Mouse (Mus musculus) intestine, postnatal 0 days (tissue): ENCODE data around the gene Ptma. TPM values are rescaled to one million over a fixed set of nuclear protein-coding genes. Genes with fewer than 3 reads are reported as not detected.

Source experiments
- ATAC-seq: fragments of 200-750 bp; cut with Nextera tagmentation; 2 replicates; pipeline ENCODE4 v1.8.0; 2017; ENCODE audit warnings: mild to moderate bottlenecking, moderate TSS enrichment, moderate library complexity
- H3K27ac ChIP-seq: fragments of 300-500 bp; sonication (generic); 2 replicates; pipeline ENCODE4 v1.5.1; 2014; ENCODE audit warnings: mild to moderate bottlenecking, low read depth, low read length, moderate library complexity
- H3K27me3 ChIP-seq: fragments of 300-500 bp; sonication (generic); replicated peaks from 2 replicates; pipeline ENCODE4 v1.6.1; 2014; ENCODE audit warnings: low read length, mixed read lengths; ENCODE audit not compliant: control insufficient read depth, insufficient read depth
- H3K36me3 ChIP-seq: fragments of 300-500 bp; sonication (generic); 2 replicates; pipeline ENCODE4 v1.6.1; 2014; ENCODE audit warnings: mild to moderate bottlenecking, moderate library complexity; ENCODE audit not compliant: control insufficient read depth, insufficient read depth
- H3K4me1 ChIP-seq: fragments of 300-500 bp; sonication (generic); replicated peaks from 2 replicates; pipeline ENCODE4 v1.6.1; 2014; ENCODE audit warnings: antibody characterized with exemption, low read length, mixed read lengths; ENCODE audit not compliant: control insufficient read depth, insufficient read depth
- H3K4me2 ChIP-seq: fragments of 300-500 bp; sonication (generic); replicated peaks from 2 replicates; pipeline ENCODE4 v1.6.1; 2014; ENCODE audit warnings: low read depth, mild to moderate bottlenecking, moderate library complexity
- H3K4me3 ChIP-seq: fragments of 300-500 bp; sonication (generic); 2 replicates; pipeline ENCODE4 v1.5.1; 2014; ENCODE audit warnings: low read depth, low read length
- H3K9ac ChIP-seq: fragments of 300-500 bp; sonication (generic); 2 replicates; pipeline ENCODE4 v1.6.1; 2014; ENCODE audit warnings: mild to moderate bottlenecking, low read depth, low read length
- H3K9me3 ChIP-seq: fragments of 300-500 bp; sonication (generic); 2 replicates; pipeline ENCODE4 v1.6.1; 2016; ENCODE audit warnings: mixed run types; ENCODE audit not compliant: control insufficient read depth
- CTCF ChIP-seq: sonication (generic); IDR thresholded peaks from 2 replicates; pipeline ENCODE4 v1.5.1; 2016; ENCODE audit warnings: low read depth, mild to moderate bottlenecking, control low read depth, antibody characterized with exemption, moderate library complexity
- WGBS: fragments of 180-500 bp; shearing (Covaris S2); extraction: QIAGEN DNeasy Blood & Tissue Kit; methylation state at CpG from one replicate; pipeline ENCODE4 v1.1.7; 2014; 5-methylcytosine and 5-hydroxymethylcytosine counted together
- polyA plus RNA-seq: library from polyadenylated mRNA; unstranded; fragments of >200 nt; fragmentation: Nextera tagmentation; extraction: Ambion mirVana; gene quantifications from 2 replicates; pipeline ENCODE4 v1.2.1, GENCODE M21; 2015

Ptma gene
- polyA plus RNA-seq, 1 experiment from 2014 or later: 1,008 TPM

DNA sequence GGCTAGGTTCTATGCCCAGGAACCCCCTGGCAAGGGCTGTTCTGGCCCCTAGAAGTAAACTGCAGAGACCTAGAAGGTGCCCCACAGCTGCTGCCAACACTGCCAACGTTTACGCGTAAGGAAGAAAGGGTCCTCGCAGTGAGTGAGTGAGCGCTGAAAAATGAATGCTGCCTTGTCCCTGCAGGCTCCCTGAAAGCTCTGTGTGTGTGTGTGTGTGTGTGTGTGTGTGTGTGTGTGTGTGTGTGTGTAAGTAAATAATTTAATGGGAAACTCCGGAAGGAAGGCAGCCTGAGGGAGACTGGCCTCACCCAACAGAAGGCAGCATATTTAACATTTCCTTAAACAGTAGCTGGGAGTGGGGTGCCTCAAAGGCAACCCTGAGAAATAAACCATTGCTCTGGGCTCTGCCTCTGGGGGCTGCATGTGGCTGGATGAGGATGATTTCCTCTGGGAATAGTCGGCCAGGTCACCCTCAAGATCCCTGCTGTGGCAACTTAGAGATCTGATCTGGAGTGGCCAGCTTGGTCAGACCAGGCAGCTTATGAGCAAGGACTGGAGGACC is 34.9 kb upstream of the Ptma start:
- no peak for TF ChIP-seq CTCF
- 35% methylated on average over 7 of the region's 7 CpGs for WGBS
- Histone ChIP-seq H3K9ac (no peak overlapping the region), H3K4me2 (no peak overlapping the region), H3K4me1 (peaks cover 18% of the 10 kb centered on the region), H3K9me3 (no peaks in the 10 kb centered on the region), H3K4me3 (no peak overlapping the region), H3K27ac (peak overlapping the region; percentile 75), H3K36me3 (no peaks in the 10 kb centered on the region), H3K27me3 (no peaks in the 10 kb centered on the region)
- no peak for ATAC-seq

DNA sequence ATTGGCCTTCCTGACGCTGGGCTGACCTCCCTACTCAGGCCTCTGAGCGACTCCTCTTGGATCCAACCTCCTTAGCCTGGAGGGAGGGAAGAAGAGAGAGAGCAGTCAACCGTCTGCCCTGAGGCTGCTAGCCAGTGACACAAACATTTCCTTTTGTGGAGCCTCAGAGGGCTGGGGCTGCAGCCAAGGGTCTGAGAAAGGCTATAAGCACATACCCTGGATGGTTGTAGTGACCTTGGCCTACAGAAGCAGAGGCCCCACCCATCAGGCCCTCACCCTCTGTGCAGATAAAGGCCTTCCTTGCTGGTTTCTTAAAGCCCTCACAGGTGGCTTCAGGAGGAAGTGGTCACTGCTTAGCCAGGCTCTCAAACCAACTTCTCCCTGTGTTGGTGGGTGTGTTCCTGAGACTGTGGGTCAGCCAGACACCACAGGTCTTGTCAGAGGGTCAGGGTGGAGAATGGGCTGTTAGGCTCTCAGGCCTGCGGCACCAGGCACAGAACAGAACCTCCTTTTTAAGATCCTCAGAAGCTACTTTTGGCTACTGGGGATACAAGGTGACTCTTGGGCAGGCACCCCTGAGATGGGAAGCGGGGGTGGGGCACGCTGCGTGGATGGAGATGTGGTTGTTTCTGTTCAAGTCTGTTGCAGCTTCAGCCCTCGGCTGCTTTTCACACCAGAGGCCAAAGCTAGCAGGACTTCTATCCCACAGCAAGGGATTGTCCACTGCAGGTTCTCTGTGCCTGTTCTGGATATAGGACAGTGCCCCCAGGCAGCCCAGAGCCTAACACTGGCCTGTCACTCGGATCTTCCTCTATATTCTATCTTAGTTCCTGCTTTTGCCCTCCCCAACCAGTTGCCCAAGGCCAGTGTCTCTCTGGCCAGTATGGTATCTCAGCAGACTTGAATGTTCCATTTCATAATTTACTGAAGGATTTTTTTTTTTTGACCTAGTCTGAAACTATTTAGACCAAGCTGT is 34.1 kb upstream of the Ptma start:
- H3K36me3 ChIP-seq: no peaks in the 10 kb centered on the region
- H3K27ac ChIP-seq: peak overlapping the region; percentile 75
- H3K4me3 ChIP-seq: no peak overlapping the region
- H3K9me3 ChIP-seq: no peaks in the 10 kb centered on the region
- WGBS: 58% methylated on average over 9 of the region's 9 CpGs
- no peak overlapping the region for H3K9ac ChIP-seq
- H3K27me3 ChIP-seq: no peaks in the 10 kb centered on the region
- no peak for ATAC-seq
- no peak for TF ChIP-seq CTCF
- peaks cover 18% of the 10 kb centered on the region for H3K4me1 ChIP-seq
- H3K4me2 ChIP-seq: no peak overlapping the region

DNA sequence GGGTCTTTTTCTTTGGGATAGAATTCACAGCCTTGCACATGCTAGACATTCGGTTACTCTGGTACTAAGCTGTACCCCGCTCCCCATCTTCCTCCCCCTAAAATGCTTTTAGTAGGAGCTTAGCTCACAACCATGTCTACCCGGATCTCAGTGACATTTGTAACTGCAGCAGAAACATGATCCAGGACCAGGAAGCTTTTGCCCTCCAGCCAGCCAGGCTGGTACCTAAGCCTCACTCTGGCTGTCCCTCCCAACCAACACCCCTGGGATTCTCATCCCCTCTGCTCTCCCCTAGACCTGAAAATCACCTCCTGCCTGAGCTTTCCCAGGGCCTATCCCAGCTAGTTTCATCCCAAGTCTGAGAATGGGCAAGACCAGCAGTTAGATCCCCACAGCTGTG is 32.7 kb upstream of the Ptma start:
- no peak for TF ChIP-seq CTCF
- Histone ChIP-seq H3K36me3 (no peaks in the 10 kb centered on the region), H3K4me1 (peaks cover 20% of the 10 kb centered on the region), H3K9ac (no peak overlapping the region), H3K4me2 (no peak overlapping the region), H3K4me3 (no peak overlapping the region), H3K27ac (no peak overlapping the region), H3K27me3 (no peaks in the 10 kb centered on the region), H3K9me3 (no peaks in the 10 kb centered on the region)
- ATAC-seq: no peak
- WGBS: 92% methylated on average over 3 of the region's 3 CpGs

DNA sequence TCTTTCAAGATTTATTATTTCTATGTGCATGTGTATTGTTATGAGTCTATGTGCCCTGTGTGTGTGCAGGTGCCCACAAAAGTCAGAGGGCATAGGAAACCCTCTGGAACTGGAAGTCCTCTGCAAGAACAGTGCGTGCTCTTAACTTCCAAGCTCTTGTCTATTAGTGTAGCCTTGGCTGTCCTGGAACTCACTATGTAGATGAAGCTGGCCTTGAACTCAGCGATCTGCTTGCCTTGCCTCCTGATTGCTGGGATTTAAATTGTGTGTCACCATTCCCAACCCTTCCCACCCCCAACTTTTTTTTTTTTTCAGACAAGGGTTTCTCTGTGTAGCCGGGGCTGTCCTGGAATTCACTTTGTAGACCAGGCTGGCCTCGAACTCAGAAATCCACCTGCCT is 30.2 kb upstream of the Ptma start:
- WGBS: 86% methylated on average over 4 of the region's 4 CpGs
- Histone ChIP-seq H3K9ac (no peak overlapping the region), H3K4me2 (no peak overlapping the region), H3K4me3 (no peak overlapping the region), H3K4me1 (peaks cover 21% of the 10 kb centered on the region), H3K27ac (no peak overlapping the region), H3K27me3 (no peaks in the 10 kb centered on the region), H3K9me3 (no peaks in the 10 kb centered on the region), H3K36me3 (no peaks in the 10 kb centered on the region)
- TF ChIP-seq CTCF: no peak
- ATAC-seq: no peak

DNA sequence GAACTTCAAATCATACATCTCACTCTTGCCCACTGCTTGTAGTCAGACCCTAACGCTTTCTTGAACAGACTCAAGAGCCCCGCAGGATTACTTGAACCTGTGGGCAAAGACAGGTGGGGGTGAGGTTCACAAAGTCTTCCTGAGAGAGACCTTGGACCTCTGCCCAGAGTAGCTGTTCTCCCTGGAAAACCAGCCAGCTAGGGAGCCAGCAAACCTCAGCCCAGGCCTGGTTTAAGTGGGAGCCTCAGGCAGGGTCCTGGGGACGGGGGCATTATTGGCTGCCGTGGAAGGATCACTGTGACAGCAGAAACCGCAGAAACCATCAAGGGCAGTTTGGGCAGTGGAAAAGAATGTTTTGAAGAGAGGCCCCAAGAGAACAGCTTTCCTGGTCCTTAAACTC is 29.2 kb upstream of the Ptma start:
- WGBS: 43% methylated on average over 5 of the region's 5 CpGs
- Histone ChIP-seq H3K9ac (no peak overlapping the region), H3K27me3 (no peaks in the 10 kb centered on the region), H3K36me3 (no peaks in the 10 kb centered on the region), H3K27ac (peak overlapping the region; percentile 68), H3K4me2 (no peak overlapping the region), H3K4me1 (peaks cover 14% of the 10 kb centered on the region), H3K4me3 (no peak overlapping the region), H3K9me3 (no peaks in the 10 kb centered on the region)
- ATAC-seq: no peak
- no peak for TF ChIP-seq CTCF

DNA sequence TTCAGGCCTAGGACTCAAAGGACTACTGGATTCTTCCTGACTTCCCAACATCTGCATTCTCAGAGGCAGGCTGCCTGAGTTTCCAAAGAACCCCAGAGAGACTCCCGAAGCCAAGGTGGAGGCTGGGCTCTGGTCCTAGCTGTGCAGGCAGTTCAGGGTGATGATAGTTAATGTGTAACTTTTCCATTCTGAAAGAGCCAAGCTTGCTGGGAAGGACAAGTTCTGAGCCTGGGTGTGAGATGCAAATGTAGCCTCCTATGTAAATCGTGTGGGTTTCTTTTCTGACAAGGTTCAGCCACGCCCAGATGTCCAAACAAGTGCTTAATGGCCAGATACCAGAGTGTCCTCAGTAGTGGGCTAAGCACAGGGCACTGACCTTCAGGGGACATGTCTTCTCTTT is 28.5 kb upstream of the Ptma start:
- Histone ChIP-seq H3K36me3 (no peaks in the 10 kb centered on the region), H3K9me3 (no peaks in the 10 kb centered on the region), H3K27me3 (no peaks in the 10 kb centered on the region), H3K4me1 (peaks cover 13% of the 10 kb centered on the region), H3K9ac (no peak overlapping the region), H3K4me2 (no peak overlapping the region), H3K4me3 (no peak overlapping the region), H3K27ac (peak overlapping the region; percentile 68; the same call in 1 of the 2 replicates)
- TF ChIP-seq CTCF: no peak
- WGBS: 30% methylated on average over 3 of the region's 3 CpGs
- peak; percentile 49 for ATAC-seq
